8 mouse cellular contexts compared by ENCODE assay signal in genomic region chr13:45389448-45390311, GRCm38 (mm10). TPM values are rescaled to one million over a fixed set of nuclear protein-coding genes. Genes with fewer than 3 reads are reported as not detected.
DNase-seq lines count a peak whose midpoint lies in the region; ATAC-seq lines count a peak whose summit lies in the region.

Gene Mylip, plus strand, starts transcription at chr13:45389742.

- peak within 1 kb of the TSS; percentile 97 for H3K4me2 ChIP-seq in hindbrain, embryonic 13.5 days

- peak within 1 kb of the TSS; percentile 69 for H3K4me3 ChIP-seq in hindbrain, embryonic 13.5 days

- peak within 1 kb of the TSS; percentile 84 for H3K9ac ChIP-seq in hindbrain, embryonic 13.5 days

- DNase-seq in T-cell, adult 2 months (ENCODE audit: low spot score) = peak; percentile 99
- DNase-seq in cerebellum, postnatal 25 days = peak; percentile 99 to 100
- peak; percentile 96 to 97 for DNase-seq in frontal cortex, postnatal 25 days (ENCODE audit: low spot score in 2 of 2)
- peak; percentile 95 to 97 for DNase-seq in layer of hippocampus, postnatal 25 days (ENCODE audit: extremely low spot score in 1 of 2, low spot score in 1 of 2)
- peak; percentile 99 for DNase-seq in lung, postnatal 14 days
- peak; percentile 99 for DNase-seq in ovary, postnatal 36 days (ENCODE audit: low spot score)
- DNase-seq in thymus, postnatal 14 days = peak; percentile 100

- no peaks in the 10 kb centered on the region for H3K9me3 ChIP-seq in hindbrain, embryonic 13.5 days

- peaks cover 44% of the 10 kb centered on the region for H3K4me1 ChIP-seq in hindbrain, embryonic 13.5 days (replicated peaks)

- peak; percentile 98 for ATAC-seq in hindbrain, embryonic 13.5 days (ENCODE audit: low FRiP score)

- H3K36me3 ChIP-seq in hindbrain, embryonic 13.5 days = no peaks in the 10 kb centered on the region

- H3K27me3 ChIP-seq in hindbrain, embryonic 13.5 days = peaks cover 14% of the 10 kb centered on the region

- WGBS in hindbrain, embryonic 13.5 days = under 1% methylated on average over 77 of the region's 81 CpGs

- peak within 1 kb of the TSS; percentile 86 for H3K27ac ChIP-seq in hindbrain, embryonic 13.5 days

RNA-seq across cellular contexts. Expression of gene Mylip, which starts in this region (rescaled TPM):
- polyA plus RNA-seq in hindbrain, embryonic 13.5 days (2015; fragmentation: Nextera tagmentation; extraction: Ambion mirVana) = 6.7 and 7.9 TPM in 2 replicates
- 10 to 100 TPM; 19.6 to 28.4 TPM for total RNA-seq in layer of hippocampus, postnatal 25 days (2021)

Comparison
In these comparisons a context has a peak if more than half of its experiments do, and no peak if none do; other contexts are left out.
1. Peak in every context shown above with its lines: DNase-seq, ATAC-seq, H3K4me3 ChIP-seq and H3K27ac ChIP-seq.